Mouse (Mus musculus) right cerebral cortex, postnatal 25 days (tissue): ENCODE data around the gene Dlgap1.

Experiments used
- DNase-seq: peaks from one replicate; pipeline ENCODE4 v3.0.0; 2022

Gene Dlgap1

GRCm38 (mm10) chr17:70849399-70850232 is 880.7 kb downstream of the Dlgap1 start:
- DNase-seq = no peak

- no peak for DNase-seq
Measured at GRCm38 (mm10) chr17:70850233-70850995, 881.5 kb downstream of the Dlgap1 start.

GRCm38 (mm10) chr17:70850996-70851991 is 882.4 kb downstream of the Dlgap1 start:
- DNase-seq = peak; percentile 27

GRCm38 (mm10) chr17:70852011-70852685 is 883.3 kb downstream of the Dlgap1 start:
- DNase-seq = no peak

GRCm38 (mm10) chr17:70852686-70853386 is 884.0 kb downstream of the Dlgap1 start:
- DNase-seq = no peak

GRCm38 (mm10) chr17:70853436-70853905 is 884.6 kb downstream of the Dlgap1 start, which contains the start of gene Tgif1:
TSS of gene Tgif1 (minus strand) at chr17:70853546.
- no peak for DNase-seq

- no peak for DNase-seq
Measured at GRCm38 (mm10) chr17:70854021-70854420, 885.1 kb downstream of the Dlgap1 start.

GRCm38 (mm10) chr17:70856871-70857415 is 888.1 kb downstream of the Dlgap1 start:
- DNase-seq = no peak

- DNase-seq = no peak
Measured at GRCm38 (mm10) chr17:70858814-70859213, 889.9 kb downstream of the Dlgap1 start.

GRCm38 (mm10) chr17:70864117-70864516 is 895.2 kb downstream of the Dlgap1 start:
- DNase-seq = no peak

- DNase-seq = no peak
Measured at GRCm38 (mm10) chr17:70864645-70865044, 895.8 kb downstream of the Dlgap1 start.

- no peak for DNase-seq
Measured at GRCm38 (mm10) chr17:70865060-70865604, 896.3 kb downstream of the Dlgap1 start.

- no peak for DNase-seq
Measured at GRCm38 (mm10) chr17:70866029-70866428, 897.2 kb downstream of the Dlgap1 start.

GRCm38 (mm10) chr17:70866538-70867114 is 897.8 kb downstream of the Dlgap1 start:
- DNase-seq = no peak

- no peak for DNase-seq
Measured at GRCm38 (mm10) chr17:70868577-70869229, 899.8 kb downstream of the Dlgap1 start.

GRCm38 (mm10) chr17:70870581-70870980 is 901.7 kb downstream of the Dlgap1 start:
- DNase-seq = no peak
